Mouse (Mus musculus) ES-E14 (cell line): ENCODE results near the gene Tmem189.

Experiments
- MAFK ChIP-seq: IDR thresholded peaks from 2 replicates; pipeline ENCODE4 v1.6.1; 2014; ENCODE audit warnings: mild to moderate bottlenecking, low read depth, low read length, inconsistent platforms; ENCODE audit not compliant: insufficient read depth
- ZC3H11A ChIP-seq: IDR thresholded peaks from 2 replicates; pipeline ENCODE4 v1.6.1; 2012; ENCODE audit warnings: low read depth, mild to moderate bottlenecking, inconsistent platforms, low read length, borderline replicate concordance

DNA sequence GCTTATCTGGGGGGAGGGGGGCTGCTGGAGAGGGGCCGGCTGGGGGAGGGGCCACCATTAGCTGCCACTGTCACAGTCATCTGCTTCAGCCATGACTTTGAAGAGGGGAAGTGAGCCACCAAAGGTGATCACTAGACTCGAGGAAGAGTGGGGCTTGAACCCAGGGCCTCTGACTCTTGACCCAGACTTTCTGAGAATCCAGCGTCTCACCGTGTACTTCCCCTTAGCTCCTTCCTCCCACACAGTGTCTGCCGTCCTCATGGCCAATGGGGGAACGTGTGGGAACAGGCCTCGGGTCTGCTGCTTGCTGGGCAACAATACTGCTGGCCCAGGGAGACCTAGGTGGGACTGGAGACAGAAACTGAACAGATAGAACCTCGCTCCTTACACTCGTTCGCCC lies 45.2 kb upstream of the Tmem189 start:
- no peak for TF ChIP-seq MAFK
- no peak for TF ChIP-seq ZC3H11A
